Mouse (Mus musculus) neural tube, embryonic 14.5 days (tissue): ENCODE results near the gene Frrs1l. TPM values are rescaled to one million over a fixed set of nuclear protein-coding genes. Genes with fewer than 3 reads are reported as not detected.

ENCODE experiments used
- ATAC-seq: fragments of 200-750 bp; cut with Nextera tagmentation; 2 replicates; pipeline ENCODE4 v1.8.0; 2017; ENCODE audit warnings: low read depth, mild to moderate bottlenecking, moderate TSS enrichment, moderate library complexity
- H3K27ac ChIP-seq: fragments of 300-500 bp; sonication (generic); 2 replicates; pipeline ENCODE4 v1.5.1; 2014; ENCODE audit warnings: low read depth, mild to moderate bottlenecking, control low read depth, low read length, moderate library complexity, mixed read lengths
- H3K27me3 ChIP-seq: fragments of 300-500 bp; sonication (generic); 2 replicates; pipeline ENCODE4 v1.6.1; 2014; ENCODE audit warnings: low read length; ENCODE audit not compliant: control insufficient read depth, insufficient read depth
- H3K36me3 ChIP-seq: fragments of 300-500 bp; sonication (generic); 2 replicates; pipeline ENCODE4 v1.6.1; 2014; ENCODE audit warnings: low read length, mixed read lengths; ENCODE audit not compliant: control insufficient read depth, insufficient read depth
- H3K4me1 ChIP-seq: fragments of 300-500 bp; sonication (generic); 2 replicates; pipeline ENCODE4 v1.6.1; 2014; ENCODE audit warnings: low read length; ENCODE audit not compliant: control insufficient read depth, insufficient read depth
- H3K4me2 ChIP-seq: fragments of 300-500 bp; sonication (generic); 2 replicates; pipeline ENCODE4 v1.6.1; 2014; ENCODE audit warnings: mild to moderate bottlenecking, low read depth, low read length, control low read depth
- H3K4me3 ChIP-seq: fragments of 300-500 bp; sonication (generic); 2 replicates; pipeline ENCODE4 v1.5.1; 2014; ENCODE audit warnings: low read depth, low read length, control low read depth, mixed read lengths
- H3K9ac ChIP-seq: fragments of 300-500 bp; sonication (generic); replicated peaks from 2 replicates; pipeline ENCODE4 v1.6.1; 2014; ENCODE audit warnings: low read depth, mild to moderate bottlenecking, control low read depth, low read length, mixed read lengths
- H3K9me3 ChIP-seq: fragments of 300-500 bp; sonication (generic); 2 replicates; pipeline ENCODE4 v1.6.1; 2016; ENCODE audit warnings: low read length; ENCODE audit not compliant: control insufficient read depth
- WGBS: fragments of 180-500 bp; shearing (Covaris S2); extraction: QIAGEN DNeasy Blood & Tissue Kit; methylation state at CpG from one replicate; pipeline ENCODE4 v1.1.7; 2014; 5-methylcytosine and 5-hydroxymethylcytosine counted together
- polyA plus RNA-seq: library from polyadenylated mRNA; unstranded; fragments of >200 nt; fragmentation: Nextera tagmentation; extraction: Ambion mirVana; gene quantifications from 2 replicates; pipeline ENCODE4 v1.2.1, GENCODE M21; 2014

Frrs1l gene
- polyA plus RNA-seq, 1 experiment from 2014 or later: 31.6 TPM

DNA sequence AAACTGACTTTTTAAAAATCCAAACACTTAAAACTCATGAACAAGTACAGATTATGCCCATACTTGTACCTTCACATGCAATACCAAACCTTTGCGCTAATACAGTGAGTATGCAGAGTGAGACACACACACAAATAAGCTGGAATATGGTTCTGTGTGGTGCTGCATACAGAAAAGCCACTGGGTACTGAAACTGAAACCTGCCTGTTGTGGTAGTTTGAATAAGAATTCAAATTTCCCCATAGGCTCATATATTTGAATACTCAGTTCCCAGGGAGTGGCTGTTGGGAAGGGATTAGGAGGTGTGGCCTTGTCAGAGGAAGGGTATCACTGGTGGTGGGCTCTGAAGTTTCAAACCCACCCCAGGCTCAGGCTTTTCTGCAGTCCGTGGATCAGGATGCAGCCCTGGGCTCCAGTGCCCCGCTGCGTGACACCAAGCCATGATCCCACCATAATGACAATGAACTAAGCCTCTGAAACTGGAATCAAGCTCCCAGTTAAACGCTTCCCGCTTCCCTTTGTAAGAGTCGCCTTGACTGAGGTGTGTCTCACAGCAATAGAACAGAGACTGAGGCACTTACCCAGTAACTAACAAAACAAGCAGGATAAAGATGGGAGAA, 77.7 kb downstream of the Frrs1l start:
- whole genome bisulfite sequencing: 95% methylated on average over 7 of the region's 7 CpGs

DNA sequence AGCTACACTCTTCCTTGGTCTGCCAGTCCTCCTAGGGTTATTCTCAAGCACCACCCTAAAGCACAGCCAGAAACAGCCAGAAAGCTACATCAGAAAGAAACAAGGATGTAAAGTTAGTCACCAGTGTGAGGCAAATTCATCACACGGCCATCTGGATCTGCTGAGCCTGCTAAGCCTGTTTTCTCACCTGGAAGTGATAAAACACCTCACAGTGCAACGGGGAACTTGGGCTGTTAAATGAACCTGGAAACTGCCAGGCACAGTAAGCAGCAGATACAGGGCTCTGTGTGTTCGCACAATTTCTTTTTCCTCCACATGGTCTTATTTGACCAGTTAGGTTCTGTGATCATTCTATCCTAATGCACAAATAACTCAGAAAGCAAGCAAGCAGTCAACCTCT, 80.6 kb downstream of the Frrs1l start:
- Histone ChIP-seq H3K4me3 (no peak overlapping the region), H3K27ac (no peak overlapping the region), H3K36me3 (peaks cover 10% of the 10 kb centered on the region; the same call in 1 of the 2 replicates), H3K4me1 (no peaks in the 10 kb centered on the region), H3K9me3 (no peaks in the 10 kb centered on the region), H3K27me3 (no peaks in the 10 kb centered on the region), H3K4me2 (no peak overlapping the region), H3K9ac (no peak overlapping the region)
- 88% methylated on average over 3 of the region's 3 CpGs for WGBS
- ATAC-seq: no peak

More for the DNA sequence above, 77.7 kb downstream of the Frrs1l start:
- no peak for ATAC-seq
- Histone ChIP-seq H3K4me1 (no peaks in the 10 kb centered on the region), H3K9ac (no peak overlapping the region), H3K4me3 (no peak overlapping the region), H3K9me3 (no peaks in the 10 kb centered on the region), H3K27ac (no peak overlapping the region), H3K36me3 (peaks cover 21% of the 10 kb centered on the region; the same call in 1 of the 2 replicates), H3K4me2 (no peak overlapping the region), H3K27me3 (no peaks in the 10 kb centered on the region)

DNA sequence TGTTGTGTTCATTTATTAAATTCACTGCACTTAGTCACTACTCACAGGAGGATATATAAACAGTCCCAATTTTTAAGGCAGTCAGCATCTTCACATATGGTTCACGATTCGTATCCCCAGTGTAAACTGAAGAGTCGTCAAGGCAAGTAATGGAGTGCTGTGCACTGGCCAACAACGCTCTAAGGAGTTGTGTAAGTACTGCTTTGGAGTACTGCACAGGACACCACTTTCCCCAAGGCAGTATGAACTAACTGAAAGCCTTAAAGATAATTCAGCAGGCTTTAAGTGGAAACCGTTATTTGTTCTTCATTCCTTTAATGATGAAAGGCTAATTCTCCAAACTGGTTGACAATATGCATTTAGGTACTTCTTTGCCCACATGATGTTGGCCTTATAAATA, 82.5 kb downstream of the Frrs1l start:
- Histone ChIP-seq H3K9ac (no peak overlapping the region), H3K9me3 (no peaks in the 10 kb centered on the region), H3K27me3 (no peaks in the 10 kb centered on the region), H3K27ac (no peak overlapping the region), H3K4me2 (no peak overlapping the region), H3K4me3 (no peak overlapping the region), H3K4me1 (no peaks in the 10 kb centered on the region), H3K36me3 (peaks cover 14% of the 10 kb centered on the region; the same call in 1 of the 2 replicates)
- 86% methylated on average over 5 of the region's 5 CpGs for WGBS
- no peak for ATAC-seq

Other genes with a start within 250 kb of the Frrs1l start
- gene Actl7b, start 248.9 kb downstream of the Frrs1l start, polyA plus RNA-seq: not detected in 2 replicates
- not detected in 2 replicates for gene Actl7a, start 247.0 kb downstream of the Frrs1l start, polyA plus RNA-seq
- 76.9 and 94.1 TPM in 2 replicates for gene Elp1, start 188.1 kb downstream of the Frrs1l start, polyA plus RNA-seq
- 17.8 and 19.0 TPM in 2 replicates for gene Fam206a, start 188.0 kb downstream of the Frrs1l start, polyA plus RNA-seq
- 14.4 and 22.8 TPM in 2 replicates for gene Ctnnal1, start 125.2 kb downstream of the Frrs1l start, polyA plus RNA-seq
- 9.3 and 11.0 TPM in 2 replicates for gene Tmem245, start 43.0 kb downstream of the Frrs1l start, polyA plus RNA-seq
- 4.7 and 6.5 TPM in 2 replicates for gene Epb41l4b, start 153.0 kb upstream of the Frrs1l start, polyA plus RNA-seq